Mouse (Mus musculus) brain, embryonic 18.5 days (tissue): Measurements from ENCODE around the gene Myadml2.
"Not testable (repeated sequence)": the region's sequence is repeated elsewhere in the genome, so short reads cannot be mapped to it uniquely, and the experiment has no call there.

Experiments
- DNase-seq: peaks from one replicate; pipeline ENCODE4 v3.0.0-alpha.2; 2012; ENCODE audit warnings: low read depth, low spot score

Gene Myadml2

GRCm38 (mm10) chr11:120648001-120648476, at the start of gene Myadml2:
Gene Myadml2 (minus strand): TSS chr11:120648158.
- DNase-seq, result no peak

- DNase-seq, result no peak
Measured at GRCm38 (mm10) chr11:120697741-120698140, 49.8 kb upstream of the Myadml2 start.

GRCm38 (mm10) chr11:120696568-120696967, 48.6 kb upstream of the Myadml2 start:
- DNase-seq, result no peak

- DNase-seq, result no peak
Measured at GRCm38 (mm10) chr11:120695641-120696040, 47.7 kb upstream of the Myadml2 start.

- no peak for DNase-seq
Measured at GRCm38 (mm10) chr11:120695184-120695583, 47.2 kb upstream of the Myadml2 start.

GRCm38 (mm10) chr11:120693461-120693860, 45.5 kb upstream of the Myadml2 start:
- no peak for DNase-seq

GRCm38 (mm10) chr11:120692471-120693011, 44.6 kb upstream of the Myadml2 start:
- DNase-seq, result no peak

- DNase-seq, result no peak
Measured at GRCm38 (mm10) chr11:120689365-120689764, 41.4 kb upstream of the Myadml2 start.

- no peak for DNase-seq
Measured at GRCm38 (mm10) chr11:120686650-120687272, 38.8 kb upstream of the Myadml2 start.

- DNase-seq, result no peak
Measured at GRCm38 (mm10) chr11:120684660-120685059, 36.7 kb upstream of the Myadml2 start.

- no peak for DNase-seq
Measured at GRCm38 (mm10) chr11:120684086-120684485, 36.1 kb upstream of the Myadml2 start.

GRCm38 (mm10) chr11:120683536-120683935, 35.6 kb upstream of the Myadml2 start:
- DNase-seq, result no peak

- DNase-seq, result no peak
Measured at GRCm38 (mm10) chr11:120682683-120683082, 34.7 kb upstream of the Myadml2 start.

GRCm38 (mm10) chr11:120679909-120680308, 32.0 kb upstream of the Myadml2 start:
- DNase-seq, result no peak

GRCm38 (mm10) chr11:120676951-120677350, 29.0 kb upstream of the Myadml2 start:
- DNase-seq, result no peak

GRCm38 (mm10) chr11:120675875-120676274, 27.9 kb upstream of the Myadml2 start:
- DNase-seq, result not testable (repeated sequence)

GRCm38 (mm10) chr11:120673594-120674122, 25.7 kb upstream of the Myadml2 start:
- no peak for DNase-seq

- peak; percentile 85 for DNase-seq
Measured at GRCm38 (mm10) chr11:120672687-120673593, 25.0 kb upstream of the Myadml2 start, which contains the start of gene Aspscr1. Gene Aspscr1 (plus strand): TSS chr11:120672973.

GRCm38 (mm10) chr11:120666617-120667016, 18.7 kb upstream of the Myadml2 start:
- no peak for DNase-seq

GRCm38 (mm10) chr11:120665406-120665805, 17.4 kb upstream of the Myadml2 start:
- DNase-seq, result no peak

- no peak for DNase-seq
Measured at GRCm38 (mm10) chr11:120663714-120664113, 15.8 kb upstream of the Myadml2 start.

- DNase-seq, result no peak
Measured at GRCm38 (mm10) chr11:120662759-120663158, 14.8 kb upstream of the Myadml2 start.
